Mouse (Mus musculus): ENCODE data around the gene Ckb.
A peak's percentile ranks its signal among the peaks of the same experiment; 100 is the strongest.

Ckb gene

DNA sequence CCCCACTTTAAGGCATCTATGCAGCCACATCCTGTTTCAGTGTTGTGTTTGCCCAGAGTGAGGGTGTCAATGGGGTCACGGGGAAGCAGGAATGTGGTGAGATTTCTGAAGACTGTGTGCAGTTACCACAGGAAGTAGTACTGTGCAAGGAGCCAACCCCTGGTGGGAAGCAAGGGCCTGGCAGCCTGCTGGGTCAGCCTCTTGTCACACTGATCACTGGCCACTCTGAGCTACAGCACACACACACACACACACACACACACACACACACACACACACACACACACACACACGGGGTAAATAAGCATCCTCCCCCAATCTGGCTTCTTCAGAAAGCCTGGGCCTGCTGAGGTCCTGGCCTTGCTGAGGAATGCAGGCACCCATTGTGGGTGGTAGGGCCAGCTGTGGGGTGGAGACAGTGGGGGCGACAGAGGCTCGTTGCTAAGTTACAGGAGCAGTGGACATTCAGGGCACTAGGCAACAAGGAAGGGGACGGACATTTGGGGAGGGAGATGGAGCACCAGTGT lies 19.3 kb upstream of the Ckb start:
- DNase-seq (ENCODE audit: low spot score), result peak; percentile 29

DNA sequence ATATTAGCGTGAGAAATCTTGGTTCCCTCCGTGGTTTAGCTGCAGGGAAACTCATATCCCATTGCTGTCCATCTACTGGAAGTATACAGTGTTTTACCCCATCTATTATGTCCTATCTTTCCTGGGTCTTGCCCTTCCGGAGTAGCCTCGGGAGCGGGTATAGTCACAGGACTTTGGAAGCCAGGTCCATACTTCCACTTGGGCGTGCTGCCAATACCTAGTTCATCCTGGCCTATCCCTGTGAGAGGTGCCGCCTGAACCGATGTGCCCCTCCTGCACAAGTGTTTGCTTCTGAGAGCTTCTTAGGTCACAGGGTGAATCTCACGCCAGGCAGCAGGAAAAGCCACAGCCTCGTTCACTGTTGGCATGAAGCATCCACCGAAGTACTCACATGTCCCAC lies 17.3 kb upstream of the Ckb start:
- no peak for DNase-seq (ENCODE audit: low spot score)

DNA sequence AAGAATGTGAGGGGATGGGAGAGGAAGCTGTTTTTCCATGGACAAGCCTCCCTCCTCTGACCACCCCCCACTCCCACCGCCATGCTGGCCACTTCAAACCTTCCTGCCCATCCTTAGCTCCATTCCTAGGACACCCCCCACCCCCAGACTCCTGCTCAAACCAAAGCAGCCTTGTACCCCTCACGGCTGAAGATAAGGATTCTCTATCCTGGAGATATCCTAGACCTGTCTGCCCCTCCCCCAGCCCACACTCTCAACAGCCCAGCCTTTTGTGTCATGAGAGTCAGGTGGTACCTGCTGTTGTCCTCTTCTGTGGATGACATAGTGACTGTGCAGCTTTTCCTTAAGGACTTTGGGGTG lies 15.9 kb upstream of the Ckb start:
- no peak for DNase-seq (ENCODE audit: low spot score)

DNA sequence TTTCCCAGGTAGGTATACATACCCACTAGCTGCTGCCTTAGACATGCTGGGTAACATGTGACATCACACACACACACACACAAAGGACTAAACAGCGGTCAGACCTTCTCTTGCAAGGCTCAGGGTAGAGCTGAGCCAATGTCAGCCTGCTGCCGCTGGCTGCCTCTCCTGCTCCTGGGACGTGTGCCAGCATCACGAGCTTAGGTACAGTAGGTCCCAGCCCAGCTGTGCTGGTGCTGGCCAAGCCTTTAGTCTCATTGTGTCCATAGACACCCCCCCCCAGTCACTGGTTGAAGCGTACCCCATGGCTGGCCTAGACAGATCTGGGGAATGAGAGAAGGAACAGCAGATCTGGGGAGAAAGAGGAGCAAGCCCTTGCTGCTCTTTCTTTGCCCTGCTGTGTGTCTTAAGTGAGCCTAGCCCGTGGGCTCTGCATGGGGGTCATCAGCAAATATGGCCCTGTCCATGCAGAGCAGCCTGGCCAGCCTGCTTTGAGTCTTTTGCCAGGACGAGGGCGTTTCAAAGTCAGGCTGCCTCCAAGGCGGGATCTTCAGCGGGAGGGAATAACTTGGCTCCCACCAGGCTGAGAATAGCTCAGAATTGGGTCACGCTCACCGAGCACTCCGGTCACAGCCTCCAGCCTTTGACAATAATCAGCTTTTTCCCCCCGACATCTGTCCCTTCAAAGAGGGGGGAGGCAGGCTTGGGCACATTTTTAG lies 15.4 kb upstream of the Ckb start:
- peak; percentile 65 for DNase-seq (ENCODE audit: low spot score)

DNA sequence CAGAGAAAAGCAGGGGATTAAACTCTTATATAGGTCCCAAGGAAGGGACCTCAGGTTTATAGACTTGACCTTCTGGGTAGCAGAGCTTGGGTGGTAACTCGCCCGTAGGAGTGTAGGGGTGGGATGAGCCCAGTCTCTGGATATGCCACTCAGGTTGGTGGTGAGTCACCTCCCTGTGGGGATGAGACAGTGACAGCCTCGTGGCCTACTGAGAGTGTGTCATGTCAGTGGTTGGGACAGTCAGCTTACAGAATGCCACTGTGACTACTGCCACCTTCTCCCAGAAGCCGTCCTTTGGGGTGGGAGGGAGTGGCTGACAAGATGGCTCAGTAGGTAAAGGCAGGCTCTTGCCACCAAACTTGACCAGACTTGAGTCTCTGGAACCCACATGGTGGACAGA lies 14.3 kb upstream of the Ckb start:
- no peak for DNase-seq (ENCODE audit: low spot score)

DNA sequence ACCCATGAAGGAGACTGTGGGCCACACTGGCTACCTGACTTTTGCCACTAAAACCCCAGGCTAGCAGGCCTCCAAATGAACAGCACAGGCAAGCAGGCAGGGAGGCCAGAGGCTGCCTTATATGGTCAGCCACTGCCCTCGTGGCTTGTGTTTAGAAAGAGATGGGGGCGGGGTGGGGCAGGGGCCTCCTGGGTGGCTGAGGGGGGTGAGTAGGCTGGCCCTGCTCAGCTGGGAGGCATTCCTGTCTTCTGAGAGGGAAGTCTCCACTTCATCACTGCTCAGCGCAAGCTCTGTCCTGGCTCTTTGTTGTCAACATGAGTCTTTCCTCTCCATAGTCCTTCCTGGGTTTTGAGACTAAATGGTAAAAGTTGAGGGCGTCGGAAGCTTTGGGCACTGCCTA lies 10.7 kb upstream of the Ckb start:
- no peak for DNase-seq (ENCODE audit: low spot score)

DNA sequence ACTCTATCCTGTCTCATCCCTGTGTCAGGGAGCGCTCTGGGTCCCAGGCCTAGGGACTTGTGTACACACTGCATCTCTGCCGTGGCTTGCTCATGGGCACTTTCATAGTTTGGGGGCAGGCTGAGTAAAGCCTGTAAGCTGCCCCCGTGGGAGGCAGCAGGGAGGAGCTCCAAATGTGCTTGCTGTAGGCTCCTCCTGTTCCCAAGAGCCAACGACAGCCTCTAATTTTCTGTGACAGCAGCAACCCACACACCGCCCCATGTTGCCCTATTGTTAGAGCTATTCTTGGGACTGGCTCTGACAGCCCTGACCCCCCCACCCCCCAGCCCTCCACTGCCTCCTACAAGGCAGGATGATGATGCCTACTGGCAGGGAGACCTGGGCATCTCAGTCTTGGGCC lies 9.9 kb upstream of the Ckb start:
- no peak for DNase-seq (ENCODE audit: low spot score)

DNA sequence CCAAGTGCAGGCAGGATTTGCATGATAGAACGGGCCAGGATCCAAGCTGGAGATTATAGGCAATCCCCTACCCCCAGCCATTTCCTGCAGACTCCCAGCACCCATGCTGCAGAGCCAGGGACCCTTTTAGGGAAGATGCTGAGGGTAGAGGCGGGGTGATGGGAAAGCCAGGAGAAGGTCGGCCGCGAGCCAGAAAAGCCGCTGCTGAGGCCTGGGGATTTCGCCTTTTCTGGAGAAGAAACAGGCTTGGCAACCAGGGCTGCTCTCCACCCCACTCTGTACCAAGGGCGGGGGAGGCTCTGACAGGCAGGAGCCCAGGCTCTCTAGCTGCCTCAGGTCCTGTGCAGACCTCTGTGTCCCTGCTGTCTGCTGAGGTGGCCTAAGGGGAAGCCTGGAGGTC lies 9.2 kb upstream of the Ckb start:
- DNase-seq (ENCODE audit: low spot score), result peak; percentile 71

DNA sequence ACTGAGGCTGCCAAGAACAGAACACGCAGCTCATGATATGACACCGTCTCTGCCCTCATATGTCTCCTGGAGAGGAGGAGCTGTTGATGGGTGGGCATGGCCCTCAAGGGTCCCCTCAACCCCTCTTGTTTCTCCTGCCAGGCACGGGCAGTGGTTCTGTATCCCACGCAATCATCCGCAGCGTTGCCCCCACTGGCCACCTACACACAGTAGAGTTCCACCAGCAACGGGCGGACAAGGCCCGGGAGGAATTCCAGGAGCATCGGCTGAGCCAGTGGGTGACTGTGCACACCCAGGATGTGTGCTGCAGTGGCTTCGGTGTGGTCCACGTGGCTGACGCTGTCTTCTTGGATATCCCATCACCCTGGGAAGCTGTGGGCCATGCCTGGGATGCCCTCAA lies 8.5 kb upstream of the Ckb start:
- no peak for DNase-seq (ENCODE audit: low spot score)

DNA sequence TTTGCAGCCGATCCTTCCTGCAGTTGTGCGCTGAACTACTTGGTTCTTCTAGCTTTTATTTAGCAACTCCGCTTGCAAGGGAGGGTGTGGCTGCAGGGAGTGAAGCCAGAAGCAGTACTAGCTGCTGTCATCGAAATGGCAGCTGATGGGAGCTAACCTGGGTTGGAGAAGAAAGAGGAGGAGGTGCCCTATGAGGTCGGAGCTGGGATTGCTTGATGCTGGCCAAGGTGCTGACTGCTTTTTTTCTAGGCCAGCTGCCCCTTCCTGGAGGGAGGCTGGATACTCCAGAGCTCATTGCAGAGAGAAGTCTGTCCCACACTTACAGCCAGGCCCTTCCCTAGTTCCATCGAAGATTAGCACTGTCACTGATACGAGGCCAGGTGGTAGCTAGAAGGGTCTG lies 6.9 kb upstream of the Ckb start:
- DNase-seq (ENCODE audit: low spot score), result no peak

DNA sequence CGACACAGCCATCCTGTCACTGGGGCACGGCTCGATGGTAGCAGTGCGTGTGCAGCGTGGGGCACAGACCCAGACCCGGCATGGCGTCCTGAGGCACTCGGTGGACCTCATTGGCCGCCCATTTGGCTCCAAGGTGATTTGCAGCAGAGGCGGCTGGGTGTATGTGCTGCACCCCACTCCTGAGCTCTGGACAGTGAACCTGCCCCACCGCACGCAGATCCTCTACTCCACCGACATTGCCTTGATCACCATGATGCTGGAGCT lies 6.5 kb upstream of the Ckb start:
- no peak for DNase-seq (ENCODE audit: low spot score)

DNA sequence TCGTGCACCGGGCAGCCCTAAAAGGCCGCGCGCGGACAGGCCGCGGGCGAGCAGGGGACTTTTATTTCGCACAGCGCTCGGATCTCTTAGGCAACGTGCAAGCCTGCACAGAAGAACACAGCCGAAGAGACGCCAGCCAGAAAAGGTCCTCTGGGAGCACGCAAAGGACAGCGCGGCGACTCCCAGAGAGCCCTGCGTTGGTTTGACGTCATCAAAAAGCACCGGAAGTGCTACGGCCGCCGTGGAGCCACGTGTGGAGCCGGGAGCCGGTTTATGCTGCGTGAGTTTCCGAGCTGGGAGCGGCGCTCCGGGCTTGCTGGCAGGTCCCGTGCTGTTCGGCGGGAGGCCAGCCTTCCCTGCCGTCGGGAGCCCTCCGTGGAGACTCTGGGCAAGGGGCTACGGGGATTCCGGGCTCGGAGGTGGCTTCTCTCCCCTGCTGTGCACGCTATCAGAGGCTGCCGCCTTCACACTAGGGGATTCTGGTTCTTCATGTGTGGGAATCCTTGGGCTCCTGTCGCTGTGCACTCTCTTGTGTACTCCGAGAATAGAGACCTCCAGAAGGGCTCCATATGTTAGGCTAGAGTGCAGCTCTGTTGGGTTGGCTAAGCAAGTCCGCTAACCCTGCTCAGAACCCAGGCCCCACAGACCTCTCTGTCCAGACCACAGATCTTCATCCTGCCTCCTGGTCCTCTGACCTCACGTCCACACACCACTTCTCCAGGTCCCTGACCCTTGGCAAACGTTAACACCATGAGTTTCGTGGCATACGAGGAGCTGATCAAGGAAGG lies 5.9 kb upstream of the Ckb start, which contains the start of gene Trmt61a:
Gene Trmt61a (plus strand): TSS at position 224 of the 788 bp plus-strand sequence.
- peak; percentile 92 for DNase-seq (ENCODE audit: low spot score)

DNA sequence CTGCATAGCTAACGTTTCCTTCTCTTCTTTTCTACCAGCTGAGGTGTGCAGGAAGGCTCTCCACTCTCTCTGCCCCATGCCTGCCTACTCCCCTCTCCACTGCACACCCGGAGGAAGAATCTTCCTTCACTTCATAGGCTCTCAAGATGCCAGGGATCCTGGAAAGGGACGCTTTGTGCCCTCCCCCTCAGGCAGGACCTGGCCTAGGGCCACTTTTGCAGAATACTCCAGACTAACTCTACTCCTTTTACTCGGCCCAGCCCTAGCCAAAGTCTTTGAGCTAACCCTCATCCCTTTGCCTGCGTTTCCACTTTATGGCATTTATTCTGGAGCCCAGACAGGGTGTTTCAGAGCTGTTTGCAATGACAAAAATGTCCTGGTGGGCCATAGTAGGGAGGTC lies 5.3 kb upstream of the Ckb start:
- DNase-seq (ENCODE audit: low spot score), result no peak

DNA sequence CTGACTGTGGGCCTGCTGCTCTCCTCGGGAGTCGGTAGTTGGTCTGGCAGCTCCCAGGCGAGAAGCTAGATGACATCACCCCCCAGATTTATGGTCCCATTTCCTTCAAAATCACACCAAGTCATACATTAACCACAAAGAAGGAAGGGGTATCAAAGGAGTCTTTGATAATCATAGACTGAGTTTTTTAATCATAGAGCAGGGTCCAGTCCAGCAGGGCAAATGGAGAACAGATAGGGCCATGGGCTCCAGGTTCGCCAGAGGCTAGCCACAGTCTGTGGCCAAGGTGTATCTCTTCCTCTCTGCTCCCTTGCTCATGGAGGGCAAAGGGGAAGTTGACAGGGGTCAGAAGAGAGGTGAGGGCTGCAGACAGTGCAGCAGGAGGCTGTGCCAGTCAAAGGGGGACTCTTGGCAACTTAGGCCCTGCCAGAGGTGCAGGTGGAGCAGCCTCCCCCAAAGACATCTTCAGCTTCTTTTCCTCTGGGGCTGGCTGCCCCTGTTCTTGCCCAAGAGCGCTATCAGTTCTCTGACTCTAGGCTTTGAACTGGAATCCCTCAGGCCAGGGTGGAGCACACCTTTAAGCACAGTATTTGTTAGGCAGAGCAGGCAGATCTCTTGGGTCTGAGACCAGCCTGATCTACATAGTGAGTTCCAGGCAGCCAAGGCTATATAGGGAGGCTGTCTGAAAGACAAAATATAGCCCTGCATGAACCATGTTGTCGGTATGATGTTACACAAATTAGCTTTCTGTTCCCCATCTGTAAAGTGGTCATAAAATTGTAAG lies 3.9 kb upstream of the Ckb start:
- no peak for DNase-seq (ENCODE audit: low spot score)

DNA sequence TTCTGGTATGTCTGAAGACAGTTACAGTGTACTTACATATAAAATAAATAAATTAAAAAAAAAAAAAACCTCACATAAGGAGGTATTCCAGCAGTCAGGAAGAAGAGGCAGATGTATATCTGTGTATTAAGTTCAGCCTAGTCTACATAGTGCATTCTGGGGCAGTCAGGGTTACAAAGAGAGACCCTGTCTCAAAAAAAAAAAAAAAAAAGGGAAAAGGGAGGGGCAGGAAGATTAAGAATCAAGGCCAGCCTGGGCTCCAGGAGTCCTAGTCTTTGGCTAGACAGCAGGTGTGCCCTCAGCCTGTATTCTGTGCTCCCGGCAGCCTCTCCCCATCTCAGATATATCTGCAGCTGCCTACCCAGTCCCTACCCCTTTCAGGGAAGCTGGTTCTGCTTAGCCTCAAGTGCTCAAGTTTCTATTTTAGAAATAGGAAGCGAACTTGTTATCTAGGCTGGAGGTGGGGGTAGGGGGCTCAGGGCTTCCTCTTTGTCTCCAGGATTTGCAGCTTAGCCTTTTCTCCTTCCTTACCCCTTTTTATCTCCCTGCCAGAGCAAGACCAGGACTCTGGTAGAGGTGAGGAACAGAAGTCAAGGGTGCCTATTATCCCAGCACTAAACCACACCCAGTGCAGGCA lies 2.8 kb upstream of the Ckb start:
- no peak for DNase-seq (ENCODE audit: low spot score)

DNA sequence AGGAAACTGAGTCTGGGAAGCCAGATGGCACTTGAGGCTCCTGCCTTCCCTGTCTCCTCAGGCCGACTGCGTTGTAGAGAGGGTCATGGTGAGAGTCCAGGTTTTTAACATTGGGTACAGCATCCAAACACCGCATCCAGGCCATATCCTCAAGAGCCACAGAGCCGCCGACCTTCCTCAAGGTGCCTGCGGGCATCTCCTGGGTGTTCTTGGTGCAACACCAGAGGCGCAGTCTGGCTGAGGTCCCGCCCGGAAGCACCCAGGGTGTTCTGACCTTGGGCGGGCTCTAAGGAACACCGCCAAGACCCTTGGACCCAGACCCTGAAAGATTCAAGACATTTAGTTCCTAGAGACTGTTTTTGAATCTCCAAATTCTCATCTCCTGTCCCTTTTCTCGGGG lies 443 bp upstream of the Ckb start:
- DNase-seq (ENCODE audit: low spot score), result no peak

DNA sequence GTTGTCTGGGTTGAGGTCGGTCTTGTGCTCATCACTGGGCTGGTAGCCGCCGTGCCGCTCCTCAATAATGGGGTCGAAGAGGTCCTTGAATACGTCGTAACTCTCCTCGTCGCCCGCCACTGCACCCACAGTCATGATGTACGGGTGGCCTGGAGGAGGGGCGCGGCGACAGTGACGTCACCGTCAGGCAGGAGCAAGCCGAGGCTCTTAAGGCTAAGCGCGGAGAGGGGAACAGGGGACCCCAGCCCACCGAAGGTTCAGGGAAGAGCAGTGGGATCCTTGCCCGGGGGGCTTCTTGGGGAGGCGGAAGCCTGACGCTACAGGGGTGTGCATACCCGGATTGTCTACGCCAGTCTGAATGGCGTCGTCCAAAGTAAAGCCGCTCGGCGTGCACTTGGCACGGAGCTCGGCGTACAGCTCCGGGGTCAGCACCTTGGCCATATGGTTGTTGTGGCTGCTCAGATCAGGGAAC lies 671 bp downstream of the Ckb start:
- DNase-seq (ENCODE audit: low spot score), result no peak

DNA sequence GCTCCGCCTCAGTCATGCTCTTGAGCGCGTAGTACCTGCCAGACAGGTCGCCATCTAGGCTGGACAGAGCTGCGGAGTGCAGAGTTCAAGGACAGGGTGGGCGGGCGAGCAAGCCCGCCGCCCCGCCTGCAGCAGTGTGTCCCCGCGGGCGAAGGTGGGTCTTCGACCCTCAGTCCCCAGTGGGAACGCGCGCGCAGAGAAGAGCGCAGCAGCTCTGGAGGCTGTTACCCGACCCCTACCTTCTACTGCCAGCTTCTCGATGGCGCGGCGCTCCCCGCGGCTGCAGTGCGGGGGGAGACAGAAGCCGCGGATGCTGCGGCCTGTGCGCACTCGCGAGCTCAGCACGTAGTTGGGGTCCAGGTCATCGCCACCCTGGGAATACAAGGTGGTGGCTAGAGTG lies 1.2 kb downstream of the Ckb start:
- DNase-seq (ENCODE audit: low spot score), result no peak

DNA sequence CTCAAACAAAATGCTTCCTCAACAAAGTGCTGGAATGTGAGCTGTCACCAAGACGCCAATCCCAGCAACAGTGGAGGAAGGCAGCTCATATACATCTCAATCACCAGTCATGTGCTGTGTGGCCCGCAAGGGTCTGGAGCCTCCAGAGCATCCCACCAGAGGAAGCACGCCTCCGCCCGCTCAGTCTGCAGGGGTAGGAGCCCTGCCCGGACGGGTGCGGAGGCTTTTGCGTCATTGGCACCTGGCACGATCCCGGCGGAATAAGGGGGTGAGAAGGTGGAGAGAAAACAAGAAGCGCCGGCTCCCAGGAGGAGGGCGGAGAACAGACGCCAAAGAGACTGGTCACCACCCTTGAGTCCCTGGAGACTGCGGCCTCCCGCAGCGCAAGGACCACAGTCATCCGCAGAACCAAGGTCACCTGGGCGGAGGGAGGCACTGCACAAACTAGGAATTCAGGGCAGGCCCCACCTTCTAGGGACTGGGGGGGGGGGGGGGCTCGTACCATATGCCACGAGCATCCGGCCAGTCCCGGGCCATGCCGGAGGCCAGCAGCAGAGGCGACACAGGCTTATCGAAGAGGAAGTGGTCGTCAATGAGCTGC lies 1.7 kb downstream of the Ckb start:
- no peak for DNase-seq (ENCODE audit: low spot score)

DNA sequence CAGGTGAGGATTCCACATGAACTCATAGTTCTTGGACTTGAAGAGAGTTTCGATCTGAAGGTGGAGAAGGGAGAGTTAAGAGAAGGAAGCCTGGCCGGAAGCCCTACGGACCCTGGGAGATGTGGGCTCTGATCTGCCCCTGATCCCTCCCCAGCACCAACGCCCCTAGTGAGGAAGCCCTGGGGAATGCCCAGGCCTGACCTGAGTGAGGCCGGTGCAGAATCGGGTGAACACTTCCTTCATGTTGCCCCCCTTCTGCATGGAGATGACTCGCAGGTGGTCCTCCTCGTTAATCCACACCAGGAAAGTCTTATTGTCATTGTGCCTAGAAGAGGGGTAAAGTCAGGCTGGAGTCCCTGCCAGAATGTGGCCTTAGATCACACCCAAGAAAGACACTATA lies 2.2 kb downstream of the Ckb start:
- no peak for DNase-seq (ENCODE audit: low spot score)

DNA sequence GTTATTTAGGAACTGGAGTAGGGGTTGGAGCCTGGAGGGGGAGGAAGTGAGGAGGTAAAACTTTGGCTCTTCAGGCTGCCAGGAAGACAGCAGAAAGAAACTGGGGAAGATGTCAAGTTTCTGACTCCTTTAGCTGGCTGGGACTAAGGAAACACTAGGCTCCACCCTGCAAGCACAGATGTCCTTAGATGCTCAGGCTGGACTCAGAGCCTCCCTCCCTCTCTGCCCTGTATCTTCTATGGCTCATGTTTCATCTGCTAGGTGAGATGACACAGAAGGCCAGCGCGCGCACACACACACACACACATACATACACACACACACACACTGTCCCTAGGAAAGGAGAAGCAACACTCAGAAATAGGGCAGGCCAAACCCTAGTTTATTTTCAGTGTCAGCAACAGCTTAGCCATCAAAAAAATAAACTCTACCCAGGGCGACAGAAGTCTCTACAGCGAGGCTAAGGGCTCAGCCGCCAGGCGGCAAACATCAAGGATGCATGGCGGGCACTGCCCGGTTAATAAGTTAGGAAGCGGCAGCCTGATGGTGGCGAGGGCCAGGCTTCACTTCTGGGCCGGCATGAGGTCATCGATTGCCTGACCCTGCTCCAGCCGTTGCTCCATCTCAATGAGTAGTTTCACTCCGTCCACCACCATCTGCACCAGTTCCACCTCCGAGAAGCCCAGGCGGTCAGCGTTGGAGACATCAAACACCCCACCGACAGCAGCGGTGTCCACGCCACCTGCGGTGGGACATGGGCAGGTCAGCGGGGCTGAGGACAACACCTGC lies 2.9 kb downstream of the Ckb start:
- DNase-seq (ENCODE audit: low spot score), result peak; percentile 21

Data from MN1 (cell line).